Mouse (Mus musculus) liver, embryonic 14.5 days (tissue): ENCODE data around the gene Map3k10.

ENCODE experiments used
- CTCF ChIP-seq: IDR thresholded peaks from 2 replicates; pipeline ENCODE4 v1.5.1; 2016; ENCODE audit warnings: antibody characterized with exemption, low read depth, control low read depth
- EP300 ChIP-seq: IDR thresholded peaks from 2 replicates; pipeline ENCODE4 v1.6.1; 2016; ENCODE audit warnings: antibody characterized with exemption, low read depth

GRCm38 (mm10) chr7:27673064-27673574 lies 1.3 kb downstream of the Map3k10 start:
- TF ChIP-seq CTCF, result no peak
- no peak for TF ChIP-seq EP300
